Mouse (Mus musculus) liver, embryonic 16.5 days (tissue): ENCODE measurements around the gene Rpf1. TPM values are rescaled to one million over a fixed set of nuclear protein-coding genes. Genes with fewer than 3 reads are reported as not detected.

ENCODE experiments used
- ATAC-seq: fragments of 200-750 bp; cut with Nextera tagmentation; 2 replicates; pipeline ENCODE4 v1.8.0; 2017; ENCODE audit warnings: low read depth, mild to moderate bottlenecking, moderate number of reproducible peaks, moderate library complexity
- H3K27ac ChIP-seq: fragments of 300-500 bp; sonication (generic); 2 replicates; pipeline ENCODE4 v1.5.1; 2014; ENCODE audit warnings: mild to moderate bottlenecking, low read length
- H3K27me3 ChIP-seq: fragments of 300-500 bp; sonication (generic); 2 replicates; pipeline ENCODE4 v1.6.1; 2014; ENCODE audit warnings: low read depth, low read length, mixed read lengths; ENCODE audit not compliant: control insufficient read depth, insufficient read depth
- H3K36me3 ChIP-seq: fragments of 300-500 bp; sonication (generic); 2 replicates; pipeline ENCODE4 v1.6.1; 2014; ENCODE audit warnings: mild to moderate bottlenecking; ENCODE audit not compliant: control insufficient read depth, insufficient read depth
- H3K4me1 ChIP-seq: fragments of 300-500 bp; sonication (generic); 2 replicates; pipeline ENCODE4 v1.6.1; 2014; ENCODE audit warnings: low read depth, low read length, mixed read lengths; ENCODE audit not compliant: control insufficient read depth
- H3K4me2 ChIP-seq: fragments of 300-500 bp; sonication (generic); 2 replicates; pipeline ENCODE4 v1.6.1; 2014; ENCODE audit warnings: low read depth, low read length, mixed read lengths
- H3K4me3 ChIP-seq: fragments of 300-500 bp; sonication (generic); 2 replicates; pipeline ENCODE4 v1.5.1; 2014; ENCODE audit warnings: low read depth, mild to moderate bottlenecking, low read length
- H3K9ac ChIP-seq: fragments of 300-500 bp; sonication (generic); 2 replicates; pipeline ENCODE4 v1.6.1; 2014; ENCODE audit warnings: low read depth, low read length
- H3K9me3 ChIP-seq: fragments of 300-500 bp; sonication (generic); replicated peaks from 2 replicates; pipeline ENCODE4 v1.6.1; 2016; ENCODE audit warnings: low read length; ENCODE audit not compliant: control insufficient read depth
- WGBS: fragments of 180-500 bp; shearing (Covaris S2); extraction: QIAGEN DNeasy Blood & Tissue Kit; methylation state at CpG from one replicate; pipeline ENCODE4 v1.1.7; 2014; ENCODE audit not compliant: insufficient replicate concordance; 5-methylcytosine and 5-hydroxymethylcytosine counted together
- polyA plus RNA-seq: library from polyadenylated mRNA; unstranded; fragments of >200 nt; fragmentation: Nextera tagmentation; extraction: Ambion mirVana; gene quantifications from 2 replicates; pipeline ENCODE4 v1.2.1, GENCODE M21; 2015

The Rpf1 gene
- 24.6 and 25.0 TPM in 2 replicates for polyA plus RNA-seq

DNA sequence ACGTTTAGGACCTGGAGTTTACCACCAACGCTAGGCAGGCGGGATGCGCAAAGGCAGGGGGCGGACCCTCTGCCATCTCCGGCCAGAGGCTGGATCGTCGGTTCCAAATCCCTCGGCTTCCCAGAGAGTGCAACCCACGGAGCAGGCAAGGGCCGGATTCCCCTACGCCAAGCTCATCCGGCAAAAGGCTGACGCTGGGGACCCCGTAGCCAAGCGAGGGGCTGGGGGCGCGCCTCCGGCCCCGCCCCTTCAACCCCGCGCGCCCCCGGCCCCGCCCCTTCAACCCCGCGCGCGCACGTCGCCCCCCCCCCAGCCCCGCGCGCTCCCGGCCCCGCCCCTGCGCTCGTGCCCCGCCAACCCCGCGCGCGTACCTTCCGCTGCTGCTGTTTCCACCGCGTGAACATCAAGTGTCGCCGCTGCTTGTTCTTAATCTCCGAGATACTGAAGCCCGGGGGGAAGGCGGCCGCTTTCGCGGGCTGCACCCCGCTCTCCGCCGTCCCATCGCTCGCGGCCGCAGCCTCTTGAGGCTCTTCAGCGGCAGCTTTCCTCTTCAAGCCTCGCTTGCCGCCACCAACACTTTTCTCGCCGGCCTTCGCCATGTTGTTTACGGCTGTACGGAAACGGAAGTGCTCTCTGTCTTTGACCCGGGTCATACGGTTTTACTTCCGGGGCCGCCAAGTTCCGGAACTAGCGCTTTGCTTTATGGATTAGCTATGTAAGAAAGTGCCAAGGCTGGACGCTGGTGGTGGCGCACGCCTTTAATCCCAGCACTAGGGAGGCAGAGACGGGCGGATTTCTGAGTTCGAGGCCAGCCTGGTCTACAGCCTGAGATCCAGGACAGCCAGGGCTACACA lies at the start of gene Rpf1:
Rpf1 (minus strand) TSS at position 632 of the 854 bp plus-strand sequence.
- peak within 1 kb of the TSS; percentile 98 for H3K27ac ChIP-seq
- peak within 1 kb of the TSS; percentile 75 for H3K4me2 ChIP-seq
- peaks cover 3% of the 10 kb centered on the region for H3K4me1 ChIP-seq
- no peaks in the 10 kb centered on the region for H3K9me3 ChIP-seq
- H3K36me3 ChIP-seq, result peaks cover 13% of the 10 kb centered on the region
- peak; percentile 97 for ATAC-seq
- no peaks in the 10 kb centered on the region for H3K27me3 ChIP-seq
- H3K9ac ChIP-seq, result peak within 1 kb of the TSS; percentile 89
- under 1% methylated on average over 61 of the region's 82 CpGs for WGBS
- H3K4me3 ChIP-seq, result peak within 1 kb of the TSS; percentile 94

GRCm38 (mm10) chr3:146570939-146571338 lies 49.7 kb upstream of the Rpf1 start:
- Histone ChIP-seq H3K4me1 (peaks cover 2% of the 10 kb centered on the region), H3K36me3 (no peaks in the 10 kb centered on the region), H3K9me3 (no peaks in the 10 kb centered on the region), H3K9ac (no peak overlapping the region), H3K4me3 (no peak overlapping the region), H3K4me2 (no peak overlapping the region), H3K27ac (peak overlapping the region; percentile 78; the same call in 1 of the 2 replicates), H3K27me3 (no peaks in the 10 kb centered on the region)
- 65% methylated on average over 6 of the region's 6 CpGs for WGBS
- ATAC-seq, result no peak

DNA sequence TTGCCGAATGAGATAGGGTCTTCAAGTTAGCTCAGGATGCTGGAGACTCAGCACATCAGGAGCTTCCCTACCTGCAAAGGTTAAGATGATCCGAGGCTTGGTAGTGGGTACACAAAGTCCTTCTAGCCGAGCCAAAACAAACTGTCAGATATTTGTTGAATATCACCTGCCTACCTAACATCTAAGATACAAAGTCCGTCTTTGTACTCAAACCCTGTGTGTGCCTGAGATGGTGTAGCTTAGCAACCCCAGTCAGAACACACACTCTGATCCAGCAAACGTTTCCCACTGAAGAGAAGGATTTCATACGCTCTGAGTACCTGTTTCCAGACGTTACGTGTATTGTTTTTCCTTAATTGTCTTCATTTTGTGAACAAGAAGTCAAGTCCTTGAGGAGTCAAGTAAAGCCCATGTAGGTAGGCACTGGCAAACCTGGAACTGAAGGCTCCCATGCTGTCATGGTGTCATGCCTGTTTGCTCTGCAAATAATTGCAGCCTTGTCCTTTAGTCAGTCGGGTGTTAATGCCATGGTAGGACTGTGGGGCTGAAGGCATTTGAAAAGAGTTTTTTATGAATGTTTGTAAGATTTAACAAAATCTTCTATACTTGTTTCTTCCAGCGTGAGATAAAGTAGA lies 49.0 kb upstream of the Rpf1 start, which contains the start of gene Uox:
Uox (plus strand) TSS at position 279 of the 635 bp plus-strand sequence.
- peaks cover 2% of the 10 kb centered on the region for H3K4me1 ChIP-seq
- no peak within 1 kb of the TSS for H3K9ac ChIP-seq
- WGBS, result 60% methylated on average over 10 of the region's 10 CpGs
- peak within 1 kb of the TSS; percentile 78 for H3K27ac ChIP-seq
- no peak within 1 kb of the TSS for H3K4me3 ChIP-seq
- H3K36me3 ChIP-seq, result no peaks in the 10 kb centered on the region
- H3K27me3 ChIP-seq, result no peaks in the 10 kb centered on the region
- no peak within 1 kb of the TSS for H3K4me2 ChIP-seq
- H3K9me3 ChIP-seq, result no peaks in the 10 kb centered on the region
- ATAC-seq, result peak; percentile 86

GRCm38 (mm10) chr3:146569594-146569993 lies 48.4 kb upstream of the Rpf1 start:
- H3K4me2 ChIP-seq, result no peak overlapping the region
- H3K27me3 ChIP-seq, result no peaks in the 10 kb centered on the region
- ATAC-seq, result no peak
- no peaks in the 10 kb centered on the region for H3K36me3 ChIP-seq
- peaks cover 2% of the 10 kb centered on the region for H3K4me1 ChIP-seq
- no peak overlapping the region for H3K4me3 ChIP-seq
- no peaks in the 10 kb centered on the region for H3K9me3 ChIP-seq
- no peak overlapping the region for H3K9ac ChIP-seq
- peak overlapping the region; percentile 61; the same call in 1 of the 2 replicates for H3K27ac ChIP-seq
- WGBS, result 58% methylated on average over 3 of the region's 3 CpGs

- peak overlapping the region; percentile 26; the same call in 1 of the 2 replicates for H3K27ac ChIP-seq
- H3K4me2 ChIP-seq, result no peak overlapping the region
- H3K9me3 ChIP-seq, result no peaks in the 10 kb centered on the region
- no peaks in the 10 kb centered on the region for H3K27me3 ChIP-seq
- peak; percentile 39 for ATAC-seq
- no peak overlapping the region for H3K9ac ChIP-seq
- no peaks in the 10 kb centered on the region for H3K36me3 ChIP-seq
- 39% methylated on average over 9 of the region's 9 CpGs for WGBS
- H3K4me1 ChIP-seq, result peaks cover 2% of the 10 kb centered on the region
- H3K4me3 ChIP-seq, result no peak overlapping the region
These were observed 46.8 kb upstream of the Rpf1 start for GRCm38 (mm10) chr3:146567884-146568530.

DNA sequence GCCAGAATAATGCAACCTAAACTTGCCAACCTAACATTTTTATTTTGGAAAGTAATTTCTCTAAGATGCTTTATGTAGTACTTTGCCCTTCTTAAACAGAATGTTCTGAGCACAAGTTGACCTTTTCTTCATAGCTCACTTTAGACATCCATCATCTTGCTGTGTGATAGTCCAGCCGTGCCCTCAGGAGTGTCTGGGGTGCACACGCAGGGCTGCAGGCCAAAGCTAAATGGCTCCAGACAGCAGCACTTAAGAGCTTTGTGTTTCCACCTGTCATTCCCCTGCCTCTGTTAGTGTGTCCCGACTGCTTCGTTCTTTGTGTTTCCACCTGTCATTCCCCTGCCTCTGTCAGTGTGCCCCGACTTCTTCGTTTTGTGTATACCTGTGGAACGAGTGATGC lies 46.1 kb upstream of the Rpf1 start:
- 64% methylated on average over 7 of the region's 7 CpGs for WGBS
- no peak overlapping the region for H3K27ac ChIP-seq
- no peak overlapping the region for H3K9ac ChIP-seq

DNA sequence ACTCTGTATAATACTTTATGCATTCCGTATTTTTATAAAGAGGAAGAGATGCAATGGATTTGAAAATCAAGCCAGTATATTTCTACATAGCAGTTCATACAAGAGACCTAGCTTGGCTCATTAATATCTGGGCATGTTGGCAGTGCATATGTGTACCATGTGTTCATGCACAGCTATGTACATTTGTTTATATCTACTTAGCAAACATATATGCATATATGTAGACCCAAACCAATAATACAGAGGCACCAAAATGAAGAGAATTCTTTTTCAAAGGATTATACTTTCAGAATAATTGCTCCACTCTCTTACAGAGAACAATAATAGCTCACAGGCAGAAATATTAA lies 43.8 kb upstream of the Rpf1 start:
- Histone ChIP-seq H3K4me3 (no peak overlapping the region), H3K36me3 (no peaks in the 10 kb centered on the region), H3K27ac (no peak overlapping the region), H3K9me3 (no peaks in the 10 kb centered on the region), H3K9ac (no peak overlapping the region), H3K4me2 (no peak overlapping the region), H3K4me1 (peaks cover 2% of the 10 kb centered on the region), H3K27me3 (no peaks in the 10 kb centered on the region)
- ATAC-seq, result no peak
- 75% methylated on average over 1 of the region's 1 CpGs for WGBS

More for the DNA sequence above, 46.1 kb upstream of the Rpf1 start:
- no peak overlapping the region for H3K4me3 ChIP-seq
- peaks cover 2% of the 10 kb centered on the region for H3K4me1 ChIP-seq
- H3K4me2 ChIP-seq, result no peak overlapping the region
- no peak for ATAC-seq
- H3K36me3 ChIP-seq, result no peaks in the 10 kb centered on the region
- H3K9me3 ChIP-seq, result no peaks in the 10 kb centered on the region
- H3K27me3 ChIP-seq, result no peaks in the 10 kb centered on the region

GRCm38 (mm10) chr3:146564268-146565064 lies 43.2 kb upstream of the Rpf1 start:
- H3K36me3 ChIP-seq, result no peaks in the 10 kb centered on the region
- 36% methylated on average over 14 of the region's 14 CpGs for WGBS
- H3K9me3 ChIP-seq, result no peaks in the 10 kb centered on the region
- no peak overlapping the region for H3K27ac ChIP-seq
- no peak for ATAC-seq
- no peak overlapping the region for H3K4me2 ChIP-seq
- no peak overlapping the region for H3K9ac ChIP-seq
- H3K27me3 ChIP-seq, result no peaks in the 10 kb centered on the region
- H3K4me1 ChIP-seq, result peaks cover 2% of the 10 kb centered on the region
- H3K4me3 ChIP-seq, result no peak overlapping the region
